Mouse (Mus musculus): Measurements from ENCODE around the gene Tcte3.
"Not testable (repeated sequence)": the region's sequence is repeated elsewhere in the genome, so short reads cannot be mapped to it uniquely, and the experiment has no call there.

Gene Tcte3

DNA sequence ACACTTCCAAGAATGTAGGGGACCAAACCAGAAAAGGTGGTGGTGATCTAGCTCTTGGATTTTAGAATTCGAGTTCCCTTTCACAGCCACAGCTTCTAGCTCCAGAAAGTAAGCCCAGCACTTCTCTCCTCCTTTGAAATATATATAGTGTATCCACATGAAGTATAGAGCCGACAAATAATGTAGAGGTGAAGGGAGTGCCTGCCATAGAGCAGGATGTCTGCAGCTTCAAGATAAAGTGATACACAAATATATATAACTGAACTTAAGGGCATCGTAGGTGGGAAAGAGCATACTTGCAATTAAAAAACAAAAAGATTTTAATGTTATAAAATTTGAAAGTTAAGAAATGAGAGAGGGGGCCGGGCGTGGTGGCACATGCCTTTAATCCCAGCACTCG is 15.8 kb downstream of the Tcte3 start:
- DNase-seq = not testable (repeated sequence)

DNA sequence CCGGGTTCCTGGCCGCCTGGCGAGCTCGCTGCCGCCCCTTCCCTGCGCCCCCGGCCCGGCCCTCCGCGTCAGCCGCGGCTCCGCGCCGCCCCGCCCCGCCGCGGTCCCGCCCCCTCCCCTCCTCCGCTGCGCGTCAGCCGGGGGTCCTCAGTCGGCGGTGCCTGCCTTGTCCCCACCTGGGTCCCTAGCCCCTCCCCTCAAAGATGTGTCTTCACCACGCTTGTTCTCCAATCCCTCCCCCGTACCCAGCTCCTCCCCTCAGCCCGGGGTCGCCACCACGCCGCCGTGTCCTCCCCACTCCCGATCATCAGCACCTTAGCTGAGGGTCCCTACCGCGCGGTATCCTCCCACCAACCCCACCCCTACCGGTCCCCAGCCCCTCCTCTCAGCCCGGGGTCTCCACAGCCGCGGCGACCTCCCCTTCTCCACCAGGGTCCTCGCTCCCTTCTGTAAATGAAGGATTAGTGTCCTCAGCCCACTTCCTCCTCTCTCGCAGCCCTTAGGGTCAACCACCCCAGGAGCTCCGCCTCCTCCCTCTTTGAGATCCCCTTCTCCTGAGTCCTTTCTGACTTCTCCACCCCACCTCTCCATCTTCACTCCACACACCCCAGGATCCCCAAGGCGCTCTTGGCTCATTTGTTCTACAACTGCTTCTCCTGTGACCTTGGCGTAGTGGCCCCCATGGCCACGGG is 16.6 kb downstream of the Tcte3 start:
- DNase-seq = not testable (repeated sequence)

DNA sequence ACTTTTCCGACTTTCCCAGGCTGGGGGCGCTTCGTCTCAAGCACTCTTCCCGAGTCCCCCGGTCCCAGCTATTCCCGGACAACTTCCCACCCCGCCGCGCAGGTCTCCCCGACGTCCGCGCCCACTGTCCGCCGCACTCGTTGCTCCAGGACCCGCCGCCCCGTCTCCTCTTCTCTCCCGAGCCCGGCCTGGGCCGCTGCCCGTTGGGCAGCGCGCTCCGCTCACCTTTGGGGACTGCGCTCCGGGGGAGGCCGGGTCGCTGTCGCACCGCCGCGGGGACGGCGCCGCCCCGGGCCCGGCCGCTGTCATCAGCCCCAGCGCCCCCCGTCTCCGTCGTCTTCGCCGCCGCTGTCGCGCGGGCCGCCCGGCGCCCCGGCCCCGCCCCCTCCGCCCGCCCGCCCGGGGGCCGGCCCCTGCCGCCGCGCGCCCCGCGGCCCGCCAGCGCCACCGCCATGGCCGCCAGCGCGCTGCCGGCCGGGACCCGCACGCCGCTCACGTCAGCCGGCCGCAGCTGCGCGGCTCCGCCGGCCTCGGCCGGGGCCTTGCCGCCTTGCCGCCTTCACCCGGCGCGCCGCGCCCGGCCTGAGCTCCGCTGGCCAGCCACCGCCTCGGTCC is 17.3 kb downstream of the Tcte3 start:
- not testable (repeated sequence) for DNase-seq

DNA sequence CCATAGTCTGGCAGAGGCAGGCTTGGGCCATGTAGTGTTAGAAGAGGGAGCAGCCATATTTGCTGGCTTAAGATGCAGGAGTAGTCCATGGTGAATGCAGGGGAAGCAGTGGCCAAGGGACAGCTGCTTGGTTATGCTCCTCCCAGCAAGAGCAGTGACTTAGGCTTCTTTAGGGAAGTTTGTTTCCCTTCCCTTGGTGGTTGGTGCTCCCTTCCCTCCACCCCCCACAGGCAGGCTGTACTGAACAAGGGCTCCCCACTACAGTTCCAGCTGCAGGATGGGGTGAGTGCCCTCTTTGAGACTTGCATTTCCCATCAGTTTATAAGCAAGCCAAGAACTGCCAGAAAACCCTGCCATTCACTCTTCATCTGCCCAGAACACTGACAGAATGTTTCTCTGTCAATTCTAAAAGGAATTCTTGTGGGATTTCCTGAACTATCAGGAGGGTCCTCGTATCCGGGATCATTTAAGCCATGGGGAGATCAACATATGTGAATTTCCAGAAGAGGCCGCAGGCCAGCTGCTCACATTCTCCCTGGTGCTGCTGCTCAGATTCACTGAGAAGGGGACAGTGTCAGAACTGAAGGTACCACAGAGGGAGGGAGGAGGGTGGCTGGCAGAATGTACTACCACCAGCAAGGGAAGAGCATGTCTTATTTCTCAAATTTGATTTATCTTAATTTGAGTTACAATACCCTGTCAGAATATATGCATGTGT is 19.6 kb downstream of the Tcte3 start:
- DNase-seq = peak; percentile 2 to 3

DNA sequence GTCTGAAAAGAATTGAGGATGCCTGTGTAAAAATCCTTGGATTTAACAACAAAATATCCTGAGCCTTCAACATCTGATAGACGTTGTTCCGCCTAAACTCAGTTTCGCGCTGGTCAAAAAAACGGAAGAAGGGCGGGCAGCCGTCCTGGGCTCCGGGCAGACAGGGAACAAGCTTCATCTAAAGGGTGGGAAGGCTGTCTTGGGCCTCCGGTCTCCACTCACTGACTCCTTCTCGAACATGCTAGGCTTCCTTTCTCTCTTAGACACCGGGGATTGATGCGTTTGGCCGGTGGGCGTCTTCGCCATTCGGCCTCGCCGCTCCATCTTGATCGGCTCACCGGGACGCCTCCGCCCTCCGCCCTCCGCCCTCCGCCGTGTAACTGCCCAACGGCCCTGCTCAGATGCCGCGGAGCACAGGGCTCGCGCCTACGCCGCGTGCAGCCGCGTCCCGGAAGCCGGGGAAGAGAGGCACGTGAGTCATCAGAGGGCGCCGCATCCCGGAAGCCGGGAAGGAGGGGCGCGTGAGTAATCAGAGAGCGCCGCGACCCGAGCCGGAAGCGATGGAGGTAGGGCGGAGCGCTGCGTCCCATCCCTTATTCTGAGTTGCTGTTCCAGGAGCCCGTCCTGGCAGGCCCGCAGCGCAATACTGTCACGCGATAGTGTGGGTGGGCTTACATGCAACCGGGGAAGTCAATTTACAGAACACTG is 31.4 kb downstream of the Tcte3 start, which contains the start of gene Gm3435:
Gene Gm3435, plus strand, starts transcription at position 471 of the 708 bp plus-strand sequence.
- DNase-seq = not testable (repeated sequence)

DNA sequence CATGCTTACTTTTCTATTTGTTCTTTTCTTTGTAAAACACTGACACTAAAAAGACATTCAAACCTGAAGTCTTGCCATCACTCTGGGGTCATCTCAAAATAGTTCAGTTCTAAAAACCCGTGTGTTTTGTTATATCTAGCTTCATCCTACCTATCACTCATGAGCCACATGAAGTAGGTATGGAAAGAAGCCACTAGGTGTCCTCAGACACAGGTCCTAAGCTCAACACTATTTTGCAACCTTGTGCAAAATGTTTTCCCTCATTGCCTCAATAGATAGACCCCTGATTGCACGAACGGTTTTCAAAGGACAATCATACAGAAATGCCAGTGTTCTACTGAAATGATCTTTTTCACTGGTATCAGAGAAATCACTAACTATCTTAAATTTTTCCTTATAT is 32.2 kb downstream of the Tcte3 start:
- DNase-seq = not testable (repeated sequence)

DNA sequence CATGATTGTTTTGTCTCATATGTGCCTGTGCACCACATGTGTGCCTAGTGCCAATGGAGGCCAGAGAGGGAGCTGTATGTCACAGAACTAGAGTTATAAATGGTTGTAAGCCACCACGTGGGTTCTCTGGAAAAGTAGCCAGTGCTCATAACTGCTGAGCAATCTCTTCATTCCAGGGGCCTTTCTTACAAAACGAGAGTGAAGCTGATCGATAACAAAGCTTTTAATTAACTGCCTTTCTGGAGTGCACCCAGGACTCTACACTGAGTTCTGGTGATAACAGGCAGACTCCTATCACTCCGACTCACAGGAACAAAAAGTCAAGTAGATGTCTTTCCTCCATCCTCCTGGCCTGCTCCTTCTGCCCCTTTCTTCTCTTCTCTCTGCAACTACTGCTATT is 41.2 kb downstream of the Tcte3 start:
- DNase-seq = not testable (repeated sequence)

DNA sequence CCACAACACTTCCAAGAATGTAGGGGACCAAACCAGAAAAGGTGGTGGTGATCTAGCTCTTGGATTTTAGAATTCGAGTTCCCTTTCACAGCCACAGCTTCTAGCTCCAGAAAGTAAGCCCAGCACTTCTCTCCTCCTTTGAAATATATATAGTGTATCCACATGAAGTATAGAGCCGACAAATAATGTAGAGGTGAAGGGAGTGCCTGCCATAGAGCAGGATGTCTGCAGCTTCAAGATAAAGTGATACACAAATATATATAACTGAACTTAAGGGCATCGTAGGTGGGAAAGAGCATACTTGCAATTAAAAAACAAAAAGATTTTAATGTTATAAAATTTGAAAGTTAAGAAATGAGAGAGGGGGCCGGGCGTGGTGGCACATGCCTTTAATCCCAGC is 47.1 kb downstream of the Tcte3 start:
- not testable (repeated sequence) for DNase-seq

DNA sequence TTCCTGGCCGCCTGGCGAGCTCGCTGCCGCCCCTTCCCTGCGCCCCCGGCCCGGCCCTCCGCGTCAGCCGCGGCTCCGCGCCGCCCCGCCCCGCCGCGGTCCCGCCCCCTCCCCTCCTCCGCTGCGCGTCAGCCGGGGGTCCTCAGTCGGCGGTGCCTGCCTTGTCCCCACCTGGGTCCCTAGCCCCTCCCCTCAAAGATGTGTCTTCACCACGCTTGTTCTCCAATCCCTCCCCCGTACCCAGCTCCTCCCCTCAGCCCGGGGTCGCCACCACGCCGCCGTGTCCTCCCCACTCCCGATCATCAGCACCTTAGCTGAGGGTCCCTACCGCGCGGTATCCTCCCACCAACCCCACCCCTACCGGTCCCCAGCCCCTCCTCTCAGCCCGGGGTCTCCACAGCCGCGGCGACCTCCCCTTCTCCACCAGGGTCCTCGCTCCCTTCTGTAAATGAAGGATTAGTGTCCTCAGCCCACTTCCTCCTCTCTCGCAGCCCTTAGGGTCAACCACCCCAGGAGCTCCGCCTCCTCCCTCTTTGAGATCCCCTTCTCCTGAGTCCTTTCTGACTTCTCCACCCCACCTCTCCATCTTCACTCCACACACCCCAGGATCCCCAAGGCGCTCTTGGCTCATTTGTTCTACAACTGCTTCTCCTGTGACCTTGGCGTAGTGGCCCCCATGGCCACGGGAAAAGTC is 48.0 kb downstream of the Tcte3 start:
- DNase-seq = not testable (repeated sequence)

DNA sequence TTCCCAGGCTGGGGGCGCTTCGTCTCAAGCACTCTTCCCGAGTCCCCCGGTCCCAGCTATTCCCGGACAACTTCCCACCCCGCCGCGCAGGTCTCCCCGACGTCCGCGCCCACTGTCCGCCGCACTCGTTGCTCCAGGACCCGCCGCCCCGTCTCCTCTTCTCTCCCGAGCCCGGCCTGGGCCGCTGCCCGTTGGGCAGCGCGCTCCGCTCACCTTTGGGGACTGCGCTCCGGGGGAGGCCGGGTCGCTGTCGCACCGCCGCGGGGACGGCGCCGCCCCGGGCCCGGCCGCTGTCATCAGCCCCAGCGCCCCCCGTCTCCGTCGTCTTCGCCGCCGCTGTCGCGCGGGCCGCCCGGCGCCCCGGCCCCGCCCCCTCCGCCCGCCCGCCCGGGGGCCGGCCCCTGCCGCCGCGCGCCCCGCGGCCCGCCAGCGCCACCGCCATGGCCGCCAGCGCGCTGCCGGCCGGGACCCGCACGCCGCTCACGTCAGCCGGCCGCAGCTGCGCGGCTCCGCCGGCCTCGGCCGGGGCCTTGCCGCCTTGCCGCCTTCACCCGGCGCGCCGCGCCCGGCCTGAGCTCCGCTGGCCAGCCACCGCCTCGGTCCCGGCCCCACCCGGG is 48.7 kb downstream of the Tcte3 start:
- not testable (repeated sequence) for DNase-seq

DNA sequence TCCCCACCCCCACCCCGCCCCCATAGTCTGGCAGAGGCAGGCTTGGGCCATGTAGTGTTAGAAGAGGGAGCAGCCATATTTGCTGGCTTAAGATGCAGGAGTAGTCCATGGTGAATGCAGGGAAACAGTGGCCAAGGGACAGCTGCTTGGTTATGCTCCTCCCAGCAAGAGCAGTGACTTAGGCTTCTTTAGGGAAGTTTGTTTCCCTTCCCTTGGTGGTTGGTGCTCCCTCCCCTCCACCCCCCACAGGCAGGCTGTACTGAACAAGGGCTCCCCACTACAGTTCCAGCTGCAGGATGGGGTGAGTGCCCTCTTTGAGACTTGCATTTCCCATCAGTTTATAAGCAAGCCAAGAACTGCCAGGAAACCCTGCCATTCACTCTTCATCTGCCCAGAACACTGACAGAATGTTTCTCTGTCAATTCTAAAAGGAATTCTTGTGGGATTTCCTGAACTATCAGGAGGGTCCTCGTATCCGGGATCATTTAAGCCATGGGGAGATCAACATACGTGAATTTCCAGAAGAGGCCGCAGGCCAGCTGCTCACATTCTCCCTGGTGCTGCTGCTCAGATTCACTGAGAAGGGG is 51.1 kb downstream of the Tcte3 start:
- not testable (repeated sequence) for DNase-seq

DNA sequence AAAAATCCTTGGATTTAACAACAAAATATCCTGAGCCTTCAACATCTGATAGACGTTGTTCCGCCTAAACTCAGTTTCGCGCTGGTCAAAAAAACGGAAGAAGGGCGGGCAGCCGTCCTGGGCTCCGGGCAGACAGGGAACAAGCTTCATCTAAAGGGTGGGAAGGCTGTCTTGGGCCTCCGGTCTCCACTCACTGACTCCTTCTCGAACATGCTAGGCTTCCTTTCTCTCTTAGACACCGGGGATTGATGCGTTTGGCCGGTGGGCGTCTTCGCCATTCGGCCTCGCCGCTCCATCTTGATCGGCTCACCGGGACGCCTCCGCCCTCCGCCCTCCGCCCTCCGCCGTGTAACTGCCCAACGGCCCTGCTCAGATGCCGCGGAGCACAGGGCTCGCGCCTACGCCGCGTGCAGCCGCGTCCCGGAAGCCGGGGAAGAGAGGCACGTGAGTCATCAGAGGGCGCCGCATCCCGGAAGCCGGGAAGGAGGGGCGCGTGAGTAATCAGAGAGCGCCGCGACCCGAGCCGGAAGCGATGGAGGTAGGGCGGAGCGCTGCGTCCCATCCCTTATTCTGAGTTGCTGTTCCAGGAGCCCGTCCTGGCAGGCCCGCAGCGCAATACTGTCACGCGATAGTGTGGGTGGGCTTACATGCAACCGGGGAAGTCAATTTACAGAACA is 62.8 kb downstream of the Tcte3 start, which contains the start of the genes 9030025P20Rik and Gm3417:
Gene 9030025P20Rik, plus strand, starts transcription at position 107 of the 677 bp plus-strand sequence.
Gene Gm3417, minus strand, starts transcription at position 429 of the 677 bp plus-strand sequence.
- not testable (repeated sequence) for DNase-seq

DNA sequence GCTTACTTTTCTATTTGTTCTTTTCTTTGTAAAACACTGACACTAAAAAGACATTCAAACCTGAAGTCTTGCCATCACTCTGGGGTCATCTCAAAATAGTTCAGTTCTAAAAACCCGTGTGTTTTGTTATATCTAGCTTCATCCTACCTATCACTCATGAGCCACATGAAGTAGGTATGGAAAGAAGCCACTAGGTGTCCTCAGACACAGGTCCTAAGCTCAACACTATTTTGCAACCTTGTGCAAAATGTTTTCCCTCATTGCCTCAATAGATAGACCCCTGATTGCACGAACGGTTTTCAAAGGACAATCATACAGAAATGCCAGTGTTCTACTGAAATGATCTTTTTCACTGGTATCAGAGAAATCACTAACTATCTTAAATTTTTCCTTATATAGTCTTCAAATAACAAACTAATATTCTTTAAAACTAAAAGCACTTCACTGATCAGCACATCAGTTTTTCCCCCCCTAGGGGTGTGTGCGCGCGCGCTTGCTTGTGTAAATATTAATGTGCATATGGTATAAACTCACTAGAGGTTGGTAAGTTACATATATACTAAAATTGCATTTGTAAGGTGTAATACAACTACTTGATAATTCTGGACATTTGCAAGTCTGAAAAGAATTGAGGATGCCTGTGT is 63.4 kb downstream of the Tcte3 start:
- not testable (repeated sequence) for DNase-seq

All from cerebellum, postnatal 36 days (tissue).